Mouse (Mus musculus): ENCODE data around the gene Kif18a. TPM values are rescaled to one million over a fixed set of nuclear protein-coding genes. Genes with fewer than 3 reads are reported as not detected.

Kif18a gene
- polyA plus RNA-seq (2015; fragmentation: Nextera tagmentation; extraction: Ambion mirVana): 16.7 TPM in 2 replicates

- peak; percentile 99 for ATAC-seq (ENCODE audit: insufficient read depth, low FRiP score, low read depth)
- peak within 1 kb of the TSS; percentile 78 for H3K4me2 ChIP-seq
- peak within 1 kb of the TSS; percentile 40 for H3K9ac ChIP-seq
- WGBS: under 1% methylated on average over 51 of the region's 51 CpGs
- no peaks in the 10 kb centered on the region for H3K9me3 ChIP-seq
- no peaks in the 10 kb centered on the region for H3K36me3 ChIP-seq
- peak within 1 kb of the TSS; percentile 72 for H3K27ac ChIP-seq
- H3K4me3 ChIP-seq (replicated peaks): peak within 1 kb of the TSS; percentile 68
- H3K4me1 ChIP-seq: 0 out of 2 replicates have a peak, but pooled peaks cover 2% of the 10 kb centered on the region
- no peaks in the 10 kb centered on the region for H3K27me3 ChIP-seq (replicated peaks)
These were observed at the start of gene Kif18a, which contains the start of gene Mettl15 for GRCm38 (mm10) chr2:109280600-109281340. Gene Kif18a (plus strand): TSS chr2:109280738. Gene Mettl15 (minus strand): TSS chr2:109280748.

- no peak for ATAC-seq (ENCODE audit: insufficient read depth, low FRiP score, low read depth)
- WGBS: 85% methylated on average over 4 of the region's 4 CpGs
- Histone ChIP-seq H3K9me3 (no peaks in the 10 kb centered on the region), H3K9ac (no peak overlapping the region), H3K36me3 (no peaks in the 10 kb centered on the region), H3K27me3 (replicated peaks) (no peaks in the 10 kb centered on the region), H3K4me1 (no peaks in the 10 kb centered on the region), H3K4me3 (replicated peaks) (no peak overlapping the region), H3K4me2 (no peak overlapping the region), H3K27ac (no peak overlapping the region)
These were observed 46.7 kb upstream of the Kif18a start for GRCm38 (mm10) chr2:109233876-109234275.

- no peaks in the 10 kb centered on the region for H3K4me1 ChIP-seq
- no peak overlapping the region for H3K27ac ChIP-seq
- H3K4me3 ChIP-seq (replicated peaks): no peak overlapping the region
- ATAC-seq (ENCODE audit: insufficient read depth, low FRiP score, low read depth): no peak
- H3K4me2 ChIP-seq: no peak overlapping the region
- 88% methylated on average over 1 of the region's 1 CpGs for WGBS
- no peak overlapping the region for H3K9ac ChIP-seq
- no peaks in the 10 kb centered on the region for H3K36me3 ChIP-seq
- H3K9me3 ChIP-seq: no peaks in the 10 kb centered on the region
- H3K27me3 ChIP-seq (replicated peaks): no peaks in the 10 kb centered on the region
These were observed 44.8 kb upstream of the Kif18a start for GRCm38 (mm10) chr2:109235741-109236140.

- 66% methylated on average over 3 of the region's 3 CpGs for WGBS
- no peak overlapping the region for H3K27ac ChIP-seq
- H3K4me2 ChIP-seq: no peak overlapping the region
- no peaks in the 10 kb centered on the region for H3K27me3 ChIP-seq (replicated peaks)
- H3K4me3 ChIP-seq (replicated peaks): no peak overlapping the region
- no peaks in the 10 kb centered on the region for H3K9me3 ChIP-seq
- H3K4me1 ChIP-seq: no peaks in the 10 kb centered on the region
- no peaks in the 10 kb centered on the region for H3K36me3 ChIP-seq
- no peak for ATAC-seq (ENCODE audit: insufficient read depth, low FRiP score, low read depth)
- no peak overlapping the region for H3K9ac ChIP-seq
These were observed 38.6 kb upstream of the Kif18a start for GRCm38 (mm10) chr2:109241947-109242346.

- H3K27ac ChIP-seq: no peak overlapping the region
- no peaks in the 10 kb centered on the region for H3K9me3 ChIP-seq
- no peak for ATAC-seq (ENCODE audit: insufficient read depth, low FRiP score, low read depth)
- no peak overlapping the region for H3K9ac ChIP-seq
- no peak overlapping the region for H3K4me3 ChIP-seq (replicated peaks)
- WGBS: 75% methylated on average over 1 of the region's 1 CpGs
- no peaks in the 10 kb centered on the region for H3K27me3 ChIP-seq (replicated peaks)
- no peaks in the 10 kb centered on the region for H3K4me1 ChIP-seq
- H3K36me3 ChIP-seq: no peaks in the 10 kb centered on the region
- H3K4me2 ChIP-seq: no peak overlapping the region
These were observed 17.8 kb upstream of the Kif18a start for GRCm38 (mm10) chr2:109262779-109263178.

GRCm38 (mm10) chr2:109273098-109273497 is 7.4 kb upstream of the Kif18a start:
- 74% methylated on average over 1 of the region's 1 CpGs for WGBS
- no peak for ATAC-seq (ENCODE audit: insufficient read depth, low FRiP score, low read depth)
- Histone ChIP-seq H3K36me3 (no peaks in the 10 kb centered on the region), H3K9ac (no peak overlapping the region), H3K4me3 (replicated peaks) (no peak overlapping the region), H3K4me2 (no peak overlapping the region), H3K9me3 (no peaks in the 10 kb centered on the region), H3K27ac (no peak overlapping the region), H3K27me3 (replicated peaks) (no peaks in the 10 kb centered on the region), H3K4me1 (no peaks in the 10 kb centered on the region)

- Histone ChIP-seq H3K27ac (0 out of 2 replicates have a peak overlapping the region, but pooled peaks have one; percentile 21), H3K4me1 (0 out of 2 replicates have a peak, but pooled peaks cover 2% of the 10 kb centered on the region), H3K4me3 (replicated peaks) (peak overlapping the region; percentile 65), H3K27me3 (replicated peaks) (no peaks in the 10 kb centered on the region), H3K4me2 (peak overlapping the region; percentile 62), H3K9ac (peak overlapping the region; percentile 35; the same call in 1 of the 2 replicates), H3K36me3 (no peaks in the 10 kb centered on the region), H3K9me3 (no peaks in the 10 kb centered on the region)
- ATAC-seq (ENCODE audit: insufficient read depth, low FRiP score, low read depth): no peak
- WGBS: 3% methylated on average over 7 of the region's 7 CpGs
These were observed 2.9 kb upstream of the Kif18a start for GRCm38 (mm10) chr2:109277593-109277992.

- 0 out of 2 replicates have a peak, but pooled peaks cover 2% of the 10 kb centered on the region for H3K4me1 ChIP-seq
- no peaks in the 10 kb centered on the region for H3K9me3 ChIP-seq
- WGBS: 1% methylated on average over 16 of the region's 16 CpGs
- H3K4me3 ChIP-seq (replicated peaks): peak overlapping the region; percentile 65
- no peak for ATAC-seq (ENCODE audit: insufficient read depth, low FRiP score, low read depth)
- no peaks in the 10 kb centered on the region for H3K27me3 ChIP-seq (replicated peaks)
- H3K36me3 ChIP-seq: no peaks in the 10 kb centered on the region
- H3K4me2 ChIP-seq: peak overlapping the region; percentile 62
- peak overlapping the region; percentile 35 for H3K9ac ChIP-seq
- H3K27ac ChIP-seq: 0 out of 2 replicates have a peak overlapping the region, but pooled peaks have one; percentile 21
These were observed 2.5 kb upstream of the Kif18a start for GRCm38 (mm10) chr2:109278036-109278435.

- 9% methylated on average over 4 of the region's 4 CpGs for WGBS
- Histone ChIP-seq H3K4me2 (peak overlapping the region; percentile 78), H3K4me1 (0 out of 2 replicates have a peak, but pooled peaks cover 2% of the 10 kb centered on the region), H3K36me3 (no peaks in the 10 kb centered on the region), H3K4me3 (replicated peaks) (peak overlapping the region; percentile 68), H3K27me3 (replicated peaks) (no peaks in the 10 kb centered on the region), H3K27ac (no peak overlapping the region; the same call in 1 of the 2 replicates), H3K9ac (peak overlapping the region; percentile 39), H3K9me3 (no peaks in the 10 kb centered on the region)
- ATAC-seq (ENCODE audit: insufficient read depth, low FRiP score, low read depth): no peak
These were observed 302 bp upstream of the Kif18a start for GRCm38 (mm10) chr2:109280272-109280599.

- peak overlapping the region; percentile 40; the same call in 1 of the 2 replicates for H3K9ac ChIP-seq
- H3K4me2 ChIP-seq: peak overlapping the region; percentile 78
- no peaks in the 10 kb centered on the region for H3K27me3 ChIP-seq (replicated peaks)
- no peaks in the 10 kb centered on the region for H3K36me3 ChIP-seq
- peak overlapping the region; percentile 72 for H3K27ac ChIP-seq
- H3K4me3 ChIP-seq (replicated peaks): peak overlapping the region; percentile 68
- H3K9me3 ChIP-seq: no peaks in the 10 kb centered on the region
- H3K4me1 ChIP-seq: 0 out of 2 replicates have a peak, but pooled peaks cover 2% of the 10 kb centered on the region
- WGBS: 3% methylated on average over 1 of the region's 1 CpGs
- no peak for ATAC-seq (ENCODE audit: insufficient read depth, low FRiP score, low read depth)
These were observed 778 bp downstream of the Kif18a start for GRCm38 (mm10) chr2:109281341-109281690.

GRCm38 (mm10) chr2:109284121-109284520 is 3.6 kb downstream of the Kif18a start:
- WGBS: 86% methylated on average over 3 of the region's 3 CpGs
- no peak for ATAC-seq (ENCODE audit: insufficient read depth, low FRiP score, low read depth)
- H3K9me3 ChIP-seq: no peaks in the 10 kb centered on the region
- no peak overlapping the region for H3K27ac ChIP-seq
- H3K9ac ChIP-seq: no peak overlapping the region
- no peaks in the 10 kb centered on the region for H3K36me3 ChIP-seq
- no peak overlapping the region for H3K4me2 ChIP-seq
- no peak overlapping the region for H3K4me3 ChIP-seq (replicated peaks)
- no peaks in the 10 kb centered on the region for H3K27me3 ChIP-seq (replicated peaks)
- 0 out of 2 replicates have a peak, but pooled peaks cover 2% of the 10 kb centered on the region for H3K4me1 ChIP-seq

GRCm38 (mm10) chr2:109289327-109289726 is 8.8 kb downstream of the Kif18a start:
- H3K27me3 ChIP-seq (replicated peaks): no peaks in the 10 kb centered on the region
- WGBS: 89% methylated on average over 6 of the region's 6 CpGs
- H3K27ac ChIP-seq: no peak overlapping the region
- no peaks in the 10 kb centered on the region for H3K4me1 ChIP-seq
- 0 out of 2 replicates have a peak, but pooled peaks cover 6% of the 10 kb centered on the region for H3K36me3 ChIP-seq
- H3K4me3 ChIP-seq (replicated peaks): no peak overlapping the region
- H3K4me2 ChIP-seq: no peak overlapping the region
- H3K9ac ChIP-seq: no peak overlapping the region
- H3K9me3 ChIP-seq: no peaks in the 10 kb centered on the region
- no peak for ATAC-seq (ENCODE audit: insufficient read depth, low FRiP score, low read depth)

Measured in stomach, embryonic 15.5 days (tissue).